ENCODE assay signal across 10 mouse cellular contexts in the genomic region with DNA sequence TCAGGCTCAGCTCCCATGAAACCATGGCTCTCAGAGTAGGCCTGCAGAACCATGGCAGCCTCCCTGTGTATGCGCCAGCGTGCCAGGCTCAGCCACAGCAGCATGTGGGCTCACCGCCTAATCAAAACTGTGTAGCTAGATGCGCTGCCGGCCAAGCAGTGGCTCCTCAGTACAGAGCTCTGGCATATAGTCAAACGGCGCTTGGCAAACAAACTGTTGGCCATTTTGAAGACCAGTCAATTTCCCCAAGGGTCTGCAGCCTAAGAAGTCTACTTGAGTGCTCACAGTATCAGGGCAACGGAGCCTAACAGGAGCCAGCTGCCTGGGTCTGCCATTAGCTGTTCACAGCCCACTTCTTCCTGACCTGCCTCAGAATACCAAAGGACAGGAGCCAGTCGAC.
A peak's percentile ranks its signal among the peaks of the same experiment; 100 is the strongest.
DNase-seq lines count a peak whose midpoint lies in the region; ATAC-seq and TF ChIP-seq lines count a peak whose summit lies in the region.
"Had no signal": no experiment of that assay in that cellular context is flagged by ENCODE, and none has a peak within 500 bp of the region (broad histone marks: within the 10 kb centered on the region; RNA-seq: fewer than 3 reads in every experiment).

No protein-coding gene starts in this region.

- H3K4me3 ChIP-seq in kidney, adult 2 months (ENCODE audit: insufficient read depth, low read depth, low read length) = no peak overlapping the region
- H3K4me3 ChIP-seq in kidney, embryonic 16.5 days (ENCODE audit: low read length) = no peak overlapping the region
- no peak overlapping the region for H3K4me3 ChIP-seq in limb, embryonic 10.5 days
- H3K4me3 ChIP-seq: embryonic facial prominence, embryonic 10.5 days; stomach, embryonic 15.5 days had no signal

- DNase-seq in kidney, adult 2 months = peak; percentile 38
- peak; percentile 75 to 77 for DNase-seq in cerebellum, adult 18-20 months
- peak; percentile 63 to 68 for DNase-seq in cerebellum, postnatal 36 days
- no peak for DNase-seq in limb, embryonic 10.5 days (ENCODE audit: low spot score)
- no peak for DNase-seq in adipocyte (ENCODE audit: low spot score)

- H3K27ac ChIP-seq in kidney, adult 2 months (ENCODE audit: insufficient read depth, low read depth, low read length) = no peak overlapping the region
- no peak overlapping the region for H3K27ac ChIP-seq in kidney, embryonic 16.5 days (ENCODE audit: low read length)
- H3K27ac ChIP-seq in limb, embryonic 10.5 days = 0 out of 2 replicates have a peak overlapping the region, but pooled peaks have one; percentile 6
- H3K27ac ChIP-seq: embryonic facial prominence, embryonic 10.5 days; stomach, embryonic 15.5 days had no signal

- H3K9me3 ChIP-seq in kidney, embryonic 16.5 days (ENCODE audit: low read length) = no peaks in the 10 kb centered on the region
- no peaks in the 10 kb centered on the region for H3K9me3 ChIP-seq in limb, embryonic 10.5 days (replicated peaks)
- H3K9me3 ChIP-seq: embryonic facial prominence, embryonic 10.5 days; stomach, embryonic 15.5 days had no signal

- no peaks in the 10 kb centered on the region for H3K36me3 ChIP-seq in kidney, adult 2 months (ENCODE audit: control insufficient read depth, insufficient read depth, low read length)
- peaks cover 4% of the 10 kb centered on the region; the same call in 1 of the 2 replicates for H3K36me3 ChIP-seq in kidney, embryonic 16.5 days (ENCODE audit: insufficient read depth, low read length)
- no peaks in the 10 kb centered on the region for H3K36me3 ChIP-seq in limb, embryonic 10.5 days
- H3K36me3 ChIP-seq: embryonic facial prominence, embryonic 10.5 days; stomach, embryonic 15.5 days had no signal

- no peak overlapping the region for H3K9ac ChIP-seq in kidney, embryonic 16.5 days (replicated peaks; ENCODE audit: low read length)
- H3K9ac ChIP-seq: stomach, embryonic 15.5 days had no signal

- ATAC-seq in kidney, embryonic 16.5 days (ENCODE audit: low FRiP score, low TSS enrichment) = no peak
- ATAC-seq in inflammation-experienced regulatory T-cells, adult 6 months = no peak
- ATAC-seq in erythroblast, adult 5-6 weeks (replicated peaks; ENCODE audit: low FRiP score, poor library complexity, severe bottlenecking) = no peak

- TF ChIP-seq CTCF in kidney, adult 2 months (conservative IDR thresholded peaks at IDR 0.05; ENCODE audit: insufficient read depth, insufficient read length, low read depth, low read length) = no peak

- H3K4me2 ChIP-seq in kidney, embryonic 16.5 days (replicated peaks; ENCODE audit: low read depth, low read length) = no peak overlapping the region
- H3K4me2 ChIP-seq: stomach, embryonic 15.5 days had no signal

- no peaks in the 10 kb centered on the region for H3K27me3 ChIP-seq in kidney, adult 2 months (replicated peaks; ENCODE audit: control insufficient read depth, insufficient read depth, low read length)
- no peaks in the 10 kb centered on the region for H3K27me3 ChIP-seq in kidney, embryonic 16.5 days (ENCODE audit: insufficient read depth, low read length)
- no peaks in the 10 kb centered on the region for H3K27me3 ChIP-seq in limb, embryonic 10.5 days (ENCODE audit: low read depth, poor library complexity, severe bottlenecking)
- H3K27me3 ChIP-seq: stomach, embryonic 15.5 days had no signal

- 92% methylated on average over 9 of the region's 9 CpGs for WGBS in kidney, adult 2 months
- WGBS in kidney, embryonic 16.5 days = 85% methylated on average over 9 of the region's 9 CpGs
- WGBS in limb, embryonic 10.5 days = 86% methylated on average over 9 of the region's 9 CpGs

- no peaks in the 10 kb centered on the region for H3K4me1 ChIP-seq in kidney, adult 2 months (ENCODE audit: control insufficient read depth, insufficient read depth, low read length)
- no peaks in the 10 kb centered on the region for H3K4me1 ChIP-seq in kidney, embryonic 16.5 days (ENCODE audit: insufficient read depth, low read length)
- peaks cover 35% of the 10 kb centered on the region for H3K4me1 ChIP-seq in limb, embryonic 10.5 days
- H3K4me1 ChIP-seq: stomach, embryonic 15.5 days had no signal

- TF ChIP-seq POLR2A in kidney, adult 2 months (IDR thresholded peaks at IDR 0.05; ENCODE audit: low read depth, low read length) = no peak

Comparison
In these comparisons a context has a peak if more than half of its experiments do, and no peak if none do; other contexts are left out.
1. DNase-seq: peak in kidney, adult 2 months (single experiment), cerebellum, adult 18-20 months (2 of 2) and cerebellum, postnatal 36 days (2 of 2); none in limb, embryonic 10.5 days (single experiment) and adipocyte (single experiment).